Mouse (Mus musculus): ENCODE data around the gene Gm10282. TPM values are rescaled to one million over a fixed set of nuclear protein-coding genes. Genes with fewer than 3 reads are reported as not detected.

Gm10282 gene
- polyA plus RNA-seq, 1 experiment = 3.9 TPM

DNA sequence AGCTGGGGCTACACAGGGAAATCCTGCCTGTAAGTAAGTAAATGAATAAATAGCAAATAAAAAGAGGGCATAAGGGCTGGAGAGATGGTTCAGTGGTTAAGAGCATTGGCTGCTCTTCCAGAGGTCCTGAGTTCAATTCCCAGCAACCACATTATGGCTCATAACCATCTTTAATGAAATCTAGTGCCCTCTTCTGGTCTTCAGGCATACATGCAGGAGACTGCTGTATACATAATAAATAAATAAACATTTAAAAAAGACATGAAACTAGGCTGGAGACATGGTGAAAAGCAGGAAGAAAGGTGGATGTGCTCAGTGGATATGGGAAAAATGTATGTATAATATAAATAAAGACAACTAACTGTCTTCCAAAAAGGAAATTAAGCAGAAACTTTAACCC, 11.8 kb downstream of the Gm10282 start:
- Histone ChIP-seq H3K4me1 (ENCODE audit: control insufficient read depth, insufficient read depth, low read length) (peaks cover 9% of the 10 kb centered on the region; the same call in 1 of the 2 replicates), H3K27ac (ENCODE audit: insufficient read depth, low read length) (no peak overlapping the region), H3K27me3 (ENCODE audit: control insufficient read depth, insufficient read depth, low read length) (no peaks in the 10 kb centered on the region), H3K4me3 (replicated peaks; ENCODE audit: insufficient read depth, low read depth, low read length) (no peak overlapping the region)
- TF ChIP-seq CTCF (IDR thresholded peaks at IDR 0.05; ENCODE audit: borderline replicate concordance, insufficient read depth, low read depth, low read length) (no peak), POLR2A (IDR thresholded peaks at IDR 0.05; ENCODE audit: borderline replicate concordance, insufficient read depth, low read length) (no peak)
- no peak for DNase-seq

DNA sequence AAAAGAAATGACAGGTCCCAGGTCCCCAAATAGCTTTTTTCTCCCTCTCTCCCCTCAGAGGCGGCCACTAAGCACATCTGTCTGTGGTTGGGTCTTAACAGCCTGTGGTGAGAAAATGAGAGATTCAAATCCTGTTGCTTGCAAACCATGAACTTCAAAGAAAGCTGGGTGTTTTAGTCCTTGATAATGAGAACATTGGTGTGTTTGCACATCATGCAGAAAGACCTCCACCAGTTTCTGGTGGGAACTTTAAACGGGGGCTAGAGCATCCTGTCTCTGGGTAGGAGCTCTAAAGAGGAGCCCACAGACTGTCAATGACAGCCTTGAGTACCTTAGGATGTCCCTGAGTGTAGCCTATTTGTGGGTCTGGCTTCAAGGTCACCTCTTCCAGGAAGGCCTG, 14.0 kb downstream of the Gm10282 start:
- TF ChIP-seq POLR2A (IDR thresholded peaks at IDR 0.05; ENCODE audit: borderline replicate concordance, insufficient read depth, low read length) = no peak
- TF ChIP-seq CTCF (IDR thresholded peaks at IDR 0.05; ENCODE audit: borderline replicate concordance, insufficient read depth, low read depth, low read length) = no peak
- 91% methylated on average over 2 of the region's 2 CpGs for WGBS
- Histone ChIP-seq H3K4me1 (ENCODE audit: control insufficient read depth, insufficient read depth, low read length) (peaks cover 9% of the 10 kb centered on the region; the same call in 1 of the 2 replicates), H3K4me3 (replicated peaks; ENCODE audit: insufficient read depth, low read depth, low read length) (no peak overlapping the region), H3K27ac (ENCODE audit: insufficient read depth, low read length) (no peak overlapping the region), H3K27me3 (ENCODE audit: control insufficient read depth, insufficient read depth, low read length) (no peaks in the 10 kb centered on the region)
- DNase-seq = no peak

DNA sequence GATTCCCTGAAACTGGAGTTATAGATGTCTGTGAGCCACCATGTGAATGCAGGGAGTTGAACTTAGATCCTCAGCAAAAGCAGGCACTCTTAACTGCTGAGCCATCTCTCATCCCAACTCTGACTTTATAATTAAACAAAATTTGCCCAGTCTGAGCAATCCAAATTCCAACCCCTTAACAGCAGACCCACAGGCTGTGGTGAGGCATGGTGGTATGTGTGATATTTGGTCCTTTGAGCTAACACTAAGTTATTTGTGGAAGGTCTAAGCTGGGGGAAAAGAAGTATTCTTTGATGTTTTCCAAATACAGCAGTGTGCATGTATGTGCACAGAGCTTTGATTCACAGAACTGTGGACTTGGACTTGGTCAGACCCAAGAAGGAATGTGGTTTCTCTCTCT, 16.0 kb downstream of the Gm10282 start:
- TF ChIP-seq POLR2A (IDR thresholded peaks at IDR 0.05; ENCODE audit: borderline replicate concordance, insufficient read depth, low read length) (no peak), CTCF (IDR thresholded peaks at IDR 0.05; ENCODE audit: borderline replicate concordance, insufficient read depth, low read depth, low read length) (no peak)
- no peaks in the 10 kb centered on the region for H3K4me1 ChIP-seq (ENCODE audit: control insufficient read depth, insufficient read depth, low read length)

DNA sequence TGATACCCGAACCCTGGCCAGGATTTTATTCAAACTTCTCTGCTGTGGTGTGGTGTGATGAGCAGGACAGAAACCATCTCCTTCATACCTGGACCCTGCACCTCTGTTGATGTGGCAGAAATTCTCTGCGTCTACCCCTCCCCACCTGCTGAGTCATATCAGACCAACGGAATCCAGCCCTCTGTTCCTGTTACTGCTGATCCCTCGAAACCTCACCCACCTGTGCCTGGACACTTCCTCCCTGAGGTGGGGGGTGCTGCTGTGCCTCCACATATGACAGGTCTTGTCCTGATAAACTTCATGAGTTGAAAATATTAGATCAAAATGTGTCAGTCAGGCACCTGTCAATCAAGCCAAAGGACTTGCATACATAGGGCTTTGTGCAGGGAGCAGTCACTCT, 19.8 kb downstream of the Gm10282 start:
- Histone ChIP-seq H3K4me3 (replicated peaks; ENCODE audit: insufficient read depth, low read depth, low read length) (no peak overlapping the region), H3K4me1 (ENCODE audit: control insufficient read depth, insufficient read depth, low read length) (no peaks in the 10 kb centered on the region), H3K27me3 (ENCODE audit: control insufficient read depth, insufficient read depth, low read length) (no peaks in the 10 kb centered on the region), H3K27ac (ENCODE audit: insufficient read depth, low read length) (no peak overlapping the region)
- WGBS = 71% methylated on average over 4 of the region's 4 CpGs
- TF ChIP-seq CTCF (IDR thresholded peaks at IDR 0.05; ENCODE audit: borderline replicate concordance, insufficient read depth, low read depth, low read length) = no peak
- TF ChIP-seq POLR2A (IDR thresholded peaks at IDR 0.05; ENCODE audit: borderline replicate concordance, insufficient read depth, low read length) = no peak
- DNase-seq = no peak

More for the DNA sequence above, 16.0 kb downstream of the Gm10282 start:
- H3K27ac ChIP-seq (ENCODE audit: insufficient read depth, low read length) = no peak overlapping the region
- H3K4me3 ChIP-seq (replicated peaks; ENCODE audit: insufficient read depth, low read depth, low read length) = no peak overlapping the region
- no peaks in the 10 kb centered on the region for H3K27me3 ChIP-seq (ENCODE audit: control insufficient read depth, insufficient read depth, low read length)
- no peak for DNase-seq

DNA sequence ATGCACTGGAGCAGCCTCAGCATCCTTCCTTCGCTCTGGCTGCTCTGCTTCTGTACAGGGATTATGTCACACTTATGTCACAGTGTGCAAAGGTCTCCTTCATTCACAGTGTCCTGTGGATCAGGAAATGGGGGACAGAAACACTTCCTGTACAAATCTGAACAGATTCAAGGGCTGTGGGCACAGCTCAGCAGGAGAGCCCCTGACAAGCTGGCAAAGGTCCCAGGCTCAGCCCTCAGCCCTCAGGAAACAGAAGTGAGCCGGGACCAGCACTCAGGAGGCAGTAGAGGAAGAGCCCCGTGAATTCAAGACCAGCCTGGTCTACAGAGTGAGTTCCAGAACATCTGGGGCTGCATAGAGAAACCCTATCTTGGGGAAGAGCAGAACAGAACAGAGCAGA, 23.4 kb downstream of the Gm10282 start:
- TF ChIP-seq POLR2A (IDR thresholded peaks at IDR 0.05; ENCODE audit: borderline replicate concordance, insufficient read depth, low read length) = no peak
- no peak for TF ChIP-seq CTCF (IDR thresholded peaks at IDR 0.05; ENCODE audit: borderline replicate concordance, insufficient read depth, low read depth, low read length)

DNA sequence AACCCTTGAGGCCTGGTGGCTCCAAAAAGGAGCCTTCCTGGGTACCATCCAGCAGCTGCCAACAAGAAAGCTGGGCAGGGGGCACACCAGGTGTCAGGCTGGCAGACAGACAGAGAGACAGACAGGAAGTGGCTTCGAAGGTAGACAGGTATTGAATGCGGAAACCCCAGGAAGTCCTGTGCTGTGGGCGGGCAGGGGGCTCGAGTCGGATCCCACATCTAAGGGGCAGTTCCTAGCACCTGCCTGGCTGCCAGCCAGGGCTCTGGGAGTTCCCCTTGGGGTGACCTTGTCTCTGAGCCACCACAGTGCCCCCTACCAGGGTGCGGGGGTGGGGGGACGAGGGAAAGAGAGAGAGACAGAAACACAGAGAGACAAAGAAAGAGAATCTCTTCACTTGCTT, 25.9 kb downstream of the Gm10282 start:
- WGBS = 61% methylated on average over 7 of the region's 7 CpGs
- Histone ChIP-seq H3K4me3 (replicated peaks; ENCODE audit: insufficient read depth, low read depth, low read length) (no peak overlapping the region), H3K4me1 (ENCODE audit: control insufficient read depth, insufficient read depth, low read length) (no peaks in the 10 kb centered on the region), H3K27me3 (ENCODE audit: control insufficient read depth, insufficient read depth, low read length) (no peaks in the 10 kb centered on the region), H3K27ac (ENCODE audit: insufficient read depth, low read length) (no peak overlapping the region)
- no peak for DNase-seq
- TF ChIP-seq POLR2A (IDR thresholded peaks at IDR 0.05; ENCODE audit: borderline replicate concordance, insufficient read depth, low read length) = no peak
- no peak for TF ChIP-seq CTCF (IDR thresholded peaks at IDR 0.05; ENCODE audit: borderline replicate concordance, insufficient read depth, low read depth, low read length)

More for the DNA sequence above, 23.4 kb downstream of the Gm10282 start:
- DNase-seq = no peak
- no peaks in the 10 kb centered on the region for H3K27me3 ChIP-seq (ENCODE audit: control insufficient read depth, insufficient read depth, low read length)
- no peak overlapping the region for H3K4me3 ChIP-seq (replicated peaks; ENCODE audit: insufficient read depth, low read depth, low read length)
- WGBS = 19% methylated on average over 3 of the region's 3 CpGs
- H3K4me1 ChIP-seq (ENCODE audit: control insufficient read depth, insufficient read depth, low read length) = no peaks in the 10 kb centered on the region
- no peak overlapping the region for H3K27ac ChIP-seq (ENCODE audit: insufficient read depth, low read length)

DNA sequence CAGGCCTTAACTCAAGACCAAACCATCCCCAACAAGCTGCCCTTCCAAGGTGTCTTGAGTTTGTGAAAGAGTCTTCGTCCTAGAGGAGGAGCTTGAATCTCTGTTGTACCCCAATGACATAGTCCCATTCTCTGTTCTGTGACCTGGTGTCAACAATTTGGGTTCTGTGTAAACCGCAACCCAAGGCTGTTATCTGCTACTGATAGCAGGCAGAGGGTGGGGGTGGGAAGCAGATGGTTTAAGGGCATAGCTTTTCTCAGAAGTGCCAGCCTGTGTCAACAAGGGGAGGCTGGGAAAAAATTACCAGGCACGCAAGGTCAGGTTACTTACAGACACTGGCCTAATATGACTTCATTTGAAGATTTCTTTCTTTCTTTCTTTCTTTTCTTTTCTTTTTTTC, 27.8 kb downstream of the Gm10282 start:
- WGBS = 81% methylated on average over 3 of the region's 3 CpGs

DNA sequence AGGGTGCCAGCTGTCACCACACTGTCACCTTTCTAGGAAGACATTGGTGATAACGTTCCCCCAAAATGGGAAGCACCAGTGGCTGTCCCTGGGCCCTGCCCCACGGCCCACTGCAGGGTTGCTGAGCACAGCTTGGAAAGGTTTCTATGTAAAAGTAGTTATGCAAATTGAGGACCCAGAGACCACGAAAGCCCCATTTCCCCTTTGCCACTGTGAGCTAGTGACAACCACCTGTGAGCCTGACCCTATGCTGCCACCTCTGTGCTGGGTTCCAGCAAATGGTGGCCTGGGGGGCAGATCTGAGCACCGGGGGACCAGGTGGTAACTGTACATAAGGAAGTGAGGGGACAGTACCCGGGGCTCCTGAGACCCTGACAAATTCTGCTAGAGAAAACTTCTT, 31.3 kb downstream of the Gm10282 start:
- H3K4me3 ChIP-seq (replicated peaks; ENCODE audit: insufficient read depth, low read depth, low read length) = no peak overlapping the region

More for the DNA sequence above, 27.8 kb downstream of the Gm10282 start:
- H3K27ac ChIP-seq (ENCODE audit: insufficient read depth, low read length) = no peak overlapping the region
- H3K4me1 ChIP-seq (ENCODE audit: control insufficient read depth, insufficient read depth, low read length) = no peaks in the 10 kb centered on the region
- H3K4me3 ChIP-seq (replicated peaks; ENCODE audit: insufficient read depth, low read depth, low read length) = no peak overlapping the region
- DNase-seq = no peak
- no peaks in the 10 kb centered on the region for H3K27me3 ChIP-seq (ENCODE audit: control insufficient read depth, insufficient read depth, low read length)
- TF ChIP-seq CTCF (IDR thresholded peaks at IDR 0.05; ENCODE audit: borderline replicate concordance, insufficient read depth, low read depth, low read length) (no peak), POLR2A (IDR thresholded peaks at IDR 0.05; ENCODE audit: borderline replicate concordance, insufficient read depth, low read length) (no peak)

More for the DNA sequence above, 31.3 kb downstream of the Gm10282 start:
- 76% methylated on average over 5 of the region's 5 CpGs for WGBS
- Histone ChIP-seq H3K27ac (ENCODE audit: insufficient read depth, low read length) (no peak overlapping the region), H3K27me3 (ENCODE audit: control insufficient read depth, insufficient read depth, low read length) (no peaks in the 10 kb centered on the region), H3K4me1 (ENCODE audit: control insufficient read depth, insufficient read depth, low read length) (no peaks in the 10 kb centered on the region)
- no peak for DNase-seq
- no peak for TF ChIP-seq CTCF (IDR thresholded peaks at IDR 0.05; ENCODE audit: borderline replicate concordance, insufficient read depth, low read depth, low read length)
- TF ChIP-seq POLR2A (IDR thresholded peaks at IDR 0.05; ENCODE audit: borderline replicate concordance, insufficient read depth, low read length) = no peak

Data from cerebellum, adult 2 months (tissue).